Mouse (Mus musculus) MEL (cell line): ENCODE measurements around the gene Map6.

ENCODE experiments used
- CTCF ChIP-seq, 3 experiments: IDR thresholded peaks in 2 of 3; conservative IDR thresholded peaks in 1 of 3; 2 replicates each; pipeline ENCODE4 v1.5.1; 2011 to 2012; ENCODE audit warnings: low read length in 3 of 3, low read depth in 2 of 3, mild to moderate bottlenecking in 2 of 3, improper control_type of control experiment in 1 of 3, inconsistent platforms in 1 of 3, mixed read lengths in 1 of 3, moderate library complexity in 1 of 3; ENCODE audit not compliant: control insufficient read depth in 1 of 3, insufficient read depth in 1 of 3, poor library complexity in 1 of 3, severe bottlenecking in 1 of 3
- ELF1 ChIP-seq: IDR thresholded peaks from 2 replicates; pipeline ENCODE4 v1.6.1; 2014; ENCODE audit warnings: low read depth, mild to moderate bottlenecking, inconsistent platforms, low read length, improper control_type of control experiment, moderate library complexity
- KAT2A ChIP-seq: conservative IDR thresholded peaks from 2 replicates; pipeline ENCODE4 v1.6.1; 2012; ENCODE audit warnings: low read depth, low read length, improper control_type of control experiment, inconsistent platforms
- MYB ChIP-seq: IDR thresholded peaks from 2 replicates; pipeline ENCODE4 v1.6.1; 2011; ENCODE audit warnings: mild to moderate bottlenecking, low read depth, low read length, improper control_type of control experiment
- POLR2A ChIP-seq, 2 experiments: IDR thresholded peaks; 2 replicates each; pipeline ENCODE4 v1.6.1; 2011 to 2012; ENCODE audit warnings: low read length in 2 of 2, mild to moderate bottlenecking in 2 of 2, control low read depth in 1 of 2, improper control_type of control experiment in 1 of 2, low read depth in 1 of 2, moderate library complexity in 1 of 2; ENCODE audit not compliant: control insufficient read depth in 1 of 2, insufficient read depth in 1 of 2, poor library complexity in 1 of 2
- USF1 ChIP-seq: IDR thresholded peaks from 2 replicates; pipeline ENCODE4 v1.6.1; 2014; ENCODE audit warnings: low read depth, mild to moderate bottlenecking, inconsistent platforms, low read length, improper control_type of control experiment, moderate library complexity
- ZMIZ1 ChIP-seq: IDR thresholded peaks from 2 replicates; pipeline ENCODE4 v1.6.1; 2012; ENCODE audit warnings: low read depth, mild to moderate bottlenecking, inconsistent platforms, low read length, improper control_type of control experiment, moderate library complexity

GRCm38 (mm10) chr7:99386030-99386429 is 118.8 kb downstream of the Map6 start:
- TF ChIP-seq ZMIZ1 (no peak), ELF1 (no peak), KAT2A (no peak), CTCF (IDR thresholded peaks at IDR 0.05 in 2 of 3, conservative IDR thresholded peaks at IDR 0.05 in 1 of 3; ENCODE audit: control insufficient read depth in 1 of 3, insufficient read depth in 1 of 3, low read depth in 2 of 3, low read length in 3 of 3, poor library complexity in 1 of 3, severe bottlenecking in 1 of 3) (no peak), POLR2A (IDR thresholded peaks at IDR 0.05; ENCODE audit: control insufficient read depth in 1 of 2, insufficient read depth in 1 of 2, low read depth in 1 of 2, low read length in 2 of 2, poor library complexity in 1 of 2) (no peak), USF1 (no peak), MYB (no peak)
